ENCODE assay signal across 19 mouse cellular contexts in genomic region chr3:60720322-60720721, GRCm38 (mm10).
A peak's percentile ranks its signal among the peaks of the same experiment; 100 is the strongest.
DNase-seq lines count a peak whose midpoint lies in the region; ATAC-seq and TF ChIP-seq lines count a peak whose summit lies in the region.
"Had no signal": no experiment of that assay in that cellular context is flagged by ENCODE, and none has a peak within 500 bp of the region (broad histone marks: within the 10 kb centered on the region; RNA-seq: fewer than 3 reads in every experiment).

No protein-coding gene starts in this region.

- H3K4me2 ChIP-seq in hindbrain, postnatal 0 days (ENCODE audit: low read depth, low read length), result no peak overlapping the region
- H3K4me2 ChIP-seq in hindbrain, embryonic 13.5 days, result no peak overlapping the region
- H3K4me2 ChIP-seq in midbrain, embryonic 14.5 days (ENCODE audit: low read length), result no peak overlapping the region
- no peak overlapping the region for H3K4me2 ChIP-seq in midbrain, embryonic 15.5 days
- no peak overlapping the region for H3K4me2 ChIP-seq in stomach, postnatal 0 days (replicated peaks; ENCODE audit: low read depth)
- H3K4me2 ChIP-seq: heart, embryonic 12.5 days; limb, embryonic 12.5 days; neural tube, embryonic 15.5 days; stomach, embryonic 15.5 days had no signal

- H3K9me3 ChIP-seq in hindbrain, postnatal 0 days (ENCODE audit: low read length), result no peaks in the 10 kb centered on the region
- H3K9me3 ChIP-seq in hindbrain, embryonic 13.5 days, result no peaks in the 10 kb centered on the region
- no peaks in the 10 kb centered on the region for H3K9me3 ChIP-seq in midbrain, embryonic 14.5 days (ENCODE audit: control insufficient read depth, low read length)
- no peaks in the 10 kb centered on the region for H3K9me3 ChIP-seq in midbrain, embryonic 15.5 days
- no peaks in the 10 kb centered on the region for H3K9me3 ChIP-seq in stomach, postnatal 0 days (ENCODE audit: control insufficient read depth, low read length)
- H3K9me3 ChIP-seq: heart, embryonic 12.5 days; limb, embryonic 12.5 days; neural tube, embryonic 15.5 days; stomach, embryonic 15.5 days had no signal

- DNase-seq in hindbrain, postnatal 0 days (ENCODE audit: low spot score), result peak; percentile 33
- DNase-seq in midbrain, embryonic 14.5 days, result peak; percentile 13
- DNase-seq in Muller cell, postnatal 12 days (ENCODE audit: inconsistent ontology term), result peak; percentile 66
- no peak for DNase-seq in stomach, postnatal 0 days (ENCODE audit: low spot score)
- no peak for DNase-seq in adrenal gland, postnatal 14 days
- DNase-seq: adrenal gland, postnatal 25 days; cerebellum, postnatal 14 days; gastrocnemius, postnatal 14 days; kidney, adult 11 months; kidney, postnatal 25 days; lung, adult 18-20 months; spleen, adult 18-20 months had no signal

- TF ChIP-seq EP300 in stomach, postnatal 0 days (optimal IDR thresholded peaks at IDR 0.05), result no peak

- no peak overlapping the region for H3K27ac ChIP-seq in hindbrain, postnatal 0 days
- H3K27ac ChIP-seq in hindbrain, embryonic 13.5 days, result no peak overlapping the region
- no peak overlapping the region for H3K27ac ChIP-seq in midbrain, embryonic 14.5 days (replicated peaks; ENCODE audit: low read depth, low read length)
- H3K27ac ChIP-seq in midbrain, embryonic 15.5 days, result no peak overlapping the region
- no peak overlapping the region for H3K27ac ChIP-seq in stomach, postnatal 0 days (replicated peaks)
- H3K27ac ChIP-seq: limb, embryonic 12.5 days; neural tube, embryonic 15.5 days; stomach, embryonic 15.5 days had no signal

- TF ChIP-seq CTCF in hindbrain, postnatal 0 days (IDR thresholded peaks at IDR 0.05; ENCODE audit: low read depth), result peak; percentile 40
- TF ChIP-seq CTCF in stomach, postnatal 0 days (IDR thresholded peaks at IDR 0.05; ENCODE audit: low read depth), result peak; percentile 55

- no peak overlapping the region for H3K4me3 ChIP-seq in hindbrain, postnatal 0 days (ENCODE audit: low read length)
- H3K4me3 ChIP-seq in hindbrain, embryonic 13.5 days, result no peak overlapping the region
- no peak overlapping the region for H3K4me3 ChIP-seq in midbrain, embryonic 14.5 days (replicated peaks; ENCODE audit: low read depth, low read length)
- no peak overlapping the region for H3K4me3 ChIP-seq in midbrain, embryonic 15.5 days
- H3K4me3 ChIP-seq in stomach, postnatal 0 days (ENCODE audit: low read depth, low read length), result no peak overlapping the region
- H3K4me3 ChIP-seq: erythroblast, embryonic 14.5 days; heart, embryonic 12.5 days; limb, embryonic 12.5 days; neural tube, embryonic 15.5 days; stomach, embryonic 15.5 days had no signal

- H3K4me1 ChIP-seq in hindbrain, postnatal 0 days (ENCODE audit: insufficient read depth, low read length), result no peaks in the 10 kb centered on the region
- H3K4me1 ChIP-seq in hindbrain, embryonic 13.5 days (replicated peaks), result no peaks in the 10 kb centered on the region
- no peaks in the 10 kb centered on the region for H3K4me1 ChIP-seq in midbrain, embryonic 14.5 days (ENCODE audit: control insufficient read depth, insufficient read depth, low read length)
- H3K4me1 ChIP-seq in midbrain, embryonic 15.5 days, result no peaks in the 10 kb centered on the region
- no peaks in the 10 kb centered on the region for H3K4me1 ChIP-seq in stomach, postnatal 0 days (replicated peaks; ENCODE audit: control insufficient read depth, insufficient read depth)
- H3K4me1 ChIP-seq: heart, embryonic 12.5 days; limb, embryonic 12.5 days; neural tube, embryonic 15.5 days; stomach, embryonic 15.5 days had no signal

- no peaks in the 10 kb centered on the region for H3K36me3 ChIP-seq in hindbrain, postnatal 0 days (ENCODE audit: insufficient read depth, low read length)
- no peaks in the 10 kb centered on the region for H3K36me3 ChIP-seq in hindbrain, embryonic 13.5 days
- no peaks in the 10 kb centered on the region for H3K36me3 ChIP-seq in midbrain, embryonic 14.5 days (ENCODE audit: control insufficient read depth, insufficient read depth, low read length)
- H3K36me3 ChIP-seq in midbrain, embryonic 15.5 days (replicated peaks), result no peaks in the 10 kb centered on the region
- no peaks in the 10 kb centered on the region for H3K36me3 ChIP-seq in stomach, postnatal 0 days (ENCODE audit: control insufficient read depth, insufficient read depth, low read length)
- H3K36me3 ChIP-seq: heart, embryonic 12.5 days; limb, embryonic 12.5 days; neural tube, embryonic 15.5 days; stomach, embryonic 15.5 days had no signal

- ATAC-seq in hindbrain, postnatal 0 days, result no peak
- no peak for ATAC-seq in hindbrain, embryonic 13.5 days (ENCODE audit: low FRiP score)
- no peak for ATAC-seq in midbrain, embryonic 14.5 days (ENCODE audit: low FRiP score, low TSS enrichment)
- no peak for ATAC-seq in midbrain, embryonic 15.5 days (replicated peaks)
- no peak for ATAC-seq in stomach, postnatal 0 days (ENCODE audit: low FRiP score, low TSS enrichment)

- no peaks in the 10 kb centered on the region for H3K27me3 ChIP-seq in hindbrain, postnatal 0 days (ENCODE audit: insufficient read depth, low read length)
- H3K27me3 ChIP-seq in hindbrain, embryonic 13.5 days, result no peaks in the 10 kb centered on the region
- no peaks in the 10 kb centered on the region for H3K27me3 ChIP-seq in midbrain, embryonic 14.5 days (ENCODE audit: control insufficient read depth, insufficient read depth, low read length)
- no peaks in the 10 kb centered on the region for H3K27me3 ChIP-seq in midbrain, embryonic 15.5 days (replicated peaks)
- no peaks in the 10 kb centered on the region for H3K27me3 ChIP-seq in stomach, postnatal 0 days (ENCODE audit: control insufficient read depth, insufficient read depth, low read length)
- H3K27me3 ChIP-seq: heart, embryonic 12.5 days; limb, embryonic 12.5 days; neural tube, embryonic 15.5 days; stomach, embryonic 15.5 days had no signal

- no peak overlapping the region for H3K9ac ChIP-seq in hindbrain, postnatal 0 days (replicated peaks; ENCODE audit: low read length)
- no peak overlapping the region for H3K9ac ChIP-seq in hindbrain, embryonic 13.5 days
- H3K9ac ChIP-seq in midbrain, embryonic 14.5 days (replicated peaks; ENCODE audit: low read length), result no peak overlapping the region
- no peak overlapping the region for H3K9ac ChIP-seq in midbrain, embryonic 15.5 days
- no peak overlapping the region for H3K9ac ChIP-seq in stomach, postnatal 0 days (ENCODE audit: low read length)
- H3K9ac ChIP-seq: heart, embryonic 12.5 days; limb, embryonic 12.5 days; neural tube, embryonic 15.5 days; stomach, embryonic 15.5 days had no signal

Comparison
In these comparisons a context has a peak if more than half of its experiments do, and no peak if none do; other contexts are left out.
1. DNase-seq: peak in hindbrain, postnatal 0 days (single experiment), midbrain, embryonic 14.5 days (single experiment) and Muller cell, postnatal 12 days (single experiment); none in stomach, postnatal 0 days (single experiment) and adrenal gland, postnatal 14 days (single experiment).